Mouse (Mus musculus) ES-E14 (cell line): ENCODE results near the gene Kif5c. TPM values are rescaled to one million over a fixed set of nuclear protein-coding genes. Genes with fewer than 3 reads are reported as not detected.

Experiments used
- DNase-seq: peaks from one replicate; pipeline ENCODE4 v3.0.0-alpha.2; 2013; ENCODE audit warnings: low read depth, low spot score
- H3K27ac ChIP-seq: 2 replicates; pipeline ENCODE4 v1.5.1; 2012; ENCODE audit warnings: low read depth, mild to moderate bottlenecking, low read length, moderate library complexity, mixed read lengths; ENCODE audit not compliant: poor library complexity, insufficient read depth, severe bottlenecking
- H3K36me3 ChIP-seq: 2 replicates; pipeline ENCODE4 v1.6.1; 2012; ENCODE audit warnings: mild to moderate bottlenecking, low read length, moderate library complexity, mixed read lengths; ENCODE audit not compliant: control insufficient read depth, poor library complexity, insufficient read depth, severe bottlenecking
- H3K4me1 ChIP-seq, 2 experiments: fragments of 150-350 bp in 1 of 2; sonication (generic) in 1 of 2; 2 replicates each; pipeline ENCODE4 v1.6.1; 2012; ENCODE audit warnings: low read length in 2 of 2, mild to moderate bottlenecking in 1 of 2, mixed read lengths in 1 of 2; ENCODE audit not compliant: control insufficient read depth in 2 of 2, insufficient read depth in 2 of 2, poor library complexity in 1 of 2
- H3K4me3 ChIP-seq, 2 experiments: fragments of 150-350 bp in 1 of 2; sonication (generic) in 1 of 2; 2 replicates each; pipeline ENCODE4 v1.5.1; 2012; ENCODE audit warnings: low read length in 2 of 2, low read depth in 1 of 2, mild to moderate bottlenecking in 1 of 2, mixed read lengths in 1 of 2; ENCODE audit not compliant: insufficient read depth in 1 of 2, poor library complexity in 1 of 2, severe bottlenecking in 1 of 2
- H3K9ac ChIP-seq: 2 replicates; pipeline ENCODE4 v1.6.1; 2012; ENCODE audit warnings: low read depth, mild to moderate bottlenecking, low read length, mixed read lengths; ENCODE audit not compliant: poor library complexity, insufficient read depth, severe bottlenecking
- H3K9me3 ChIP-seq: fragments of 150-350 bp; sonication (generic); 2 replicates; pipeline ENCODE4 v1.6.1; 2012; ENCODE audit warnings: low read depth, mild to moderate bottlenecking, low read length; ENCODE audit not compliant: control insufficient read depth, insufficient read depth
- CHD2 ChIP-seq: IDR thresholded peaks from 2 replicates; pipeline ENCODE4 v1.6.1; 2014; ENCODE audit warnings: mild to moderate bottlenecking, low read depth, low read length, inconsistent platforms
- HCFC1 ChIP-seq: IDR thresholded peaks from 2 replicates; pipeline ENCODE4 v1.6.1; 2012; ENCODE audit warnings: low read length, inconsistent platforms, borderline replicate concordance; ENCODE audit not compliant: insufficient read depth
- MAFK ChIP-seq: IDR thresholded peaks from 2 replicates; pipeline ENCODE4 v1.6.1; 2014; ENCODE audit warnings: mild to moderate bottlenecking, low read depth, low read length, inconsistent platforms; ENCODE audit not compliant: insufficient read depth
- ZC3H11A ChIP-seq: IDR thresholded peaks from 2 replicates; pipeline ENCODE4 v1.6.1; 2012; ENCODE audit warnings: low read depth, mild to moderate bottlenecking, inconsistent platforms, low read length, borderline replicate concordance
- ZNF384 ChIP-seq: IDR thresholded peaks from 2 replicates; pipeline ENCODE4 v1.6.1; 2012; ENCODE audit warnings: low read depth, low read length, inconsistent platforms
- in situ Hi-C, 2 experiments: fragments of 600-800 bp; cut with MboI; formaldehyde crosslinking; loops; one replicate each; pipeline ENCODE4 v1.15.1; 2025; ENCODE audit warnings: low sequenced_read_pairs in 2 of 2, inconsistent platforms in 1 of 2; ENCODE audit not compliant: unreplicated experiment in 2 of 2
- total RNA-seq: library from RNA; depleted of rRNA; stranded (reverse); fragments of 300-350 nt; gene quantifications from 2 replicates; pipeline ENCODE4 v1.2.3, GENCODE M21; 2012

The Kif5c gene
- total RNA-seq, 1 experiment: 34.2 TPM

- no peaks in the 10 kb centered on the region for H3K9me3 ChIP-seq
- H3K4me1 ChIP-seq: no peaks in the 10 kb centered on the region
- in situ Hi-C loops: no loop called here
- no peak overlapping the region for H3K27ac ChIP-seq
- no peak for TF ChIP-seq ZC3H11A
- no peak for TF ChIP-seq ZNF384
- TF ChIP-seq HCFC1: no peak
- TF ChIP-seq CHD2: no peak
- TF ChIP-seq MAFK: no peak
- no peaks in the 10 kb centered on the region; the same call in 1 of the 2 replicates for H3K36me3 ChIP-seq
- H3K9ac ChIP-seq: no peak overlapping the region
- H3K4me3 ChIP-seq: no peak overlapping the region
- no peak for DNase-seq
Measured at GRCm38 (mm10) chr2:49751544-49752210, 132.6 kb downstream of the Kif5c start.

- H3K4me1 ChIP-seq: no peaks in the 10 kb centered on the region
- no peak overlapping the region for H3K9ac ChIP-seq
- no peaks in the 10 kb centered on the region; the same call in 1 of the 2 replicates for H3K36me3 ChIP-seq
- H3K4me3 ChIP-seq: no peak overlapping the region
- in situ Hi-C loops: no loop called here
- H3K27ac ChIP-seq: no peak overlapping the region
- no peaks in the 10 kb centered on the region for H3K9me3 ChIP-seq
- no peak for DNase-seq
- no peak for TF ChIP-seq ZC3H11A
- no peak for TF ChIP-seq HCFC1
- TF ChIP-seq ZNF384: no peak
- no peak for TF ChIP-seq MAFK
- no peak for TF ChIP-seq CHD2
Measured at GRCm38 (mm10) chr2:49752211-49752607, 133.1 kb downstream of the Kif5c start.

GRCm38 (mm10) chr2:49753062-49753461 lies 134.0 kb downstream of the Kif5c start:
- no peaks in the 10 kb centered on the region for H3K4me1 ChIP-seq
- no peaks in the 10 kb centered on the region; the same call in 1 of the 2 replicates for H3K36me3 ChIP-seq
- no peak overlapping the region for H3K4me3 ChIP-seq
- no peak for DNase-seq
- no peak overlapping the region for H3K9ac ChIP-seq
- in situ Hi-C loops: no loop called here
- no peaks in the 10 kb centered on the region for H3K9me3 ChIP-seq
- no peak for TF ChIP-seq HCFC1
- TF ChIP-seq ZNF384: no peak
- no peak for TF ChIP-seq ZC3H11A
- no peak for TF ChIP-seq CHD2
- H3K27ac ChIP-seq: no peak overlapping the region

GRCm38 (mm10) chr2:49755054-49755453 lies 136.0 kb downstream of the Kif5c start:
- Histone ChIP-seq H3K27ac (no peak overlapping the region), H3K36me3 (no peaks in the 10 kb centered on the region; the same call in 1 of the 2 replicates), H3K9me3 (no peaks in the 10 kb centered on the region), H3K4me3 (no peak overlapping the region), H3K4me1 (no peaks in the 10 kb centered on the region), H3K9ac (no peak overlapping the region)
- no peak for DNase-seq
- in situ Hi-C loops: no loop called here
- no peak for TF ChIP-seq ZC3H11A
- TF ChIP-seq MAFK: no peak
- no peak for TF ChIP-seq CHD2
- TF ChIP-seq HCFC1: no peak
- TF ChIP-seq ZNF384: no peak

- no peaks in the 10 kb centered on the region for H3K9me3 ChIP-seq
- H3K4me1 ChIP-seq: no peaks in the 10 kb centered on the region
- no peak overlapping the region for H3K27ac ChIP-seq
- H3K4me3 ChIP-seq: no peak overlapping the region
- no peaks in the 10 kb centered on the region; the same call in 1 of the 2 replicates for H3K36me3 ChIP-seq
- in situ Hi-C loops: no loop called here
- TF ChIP-seq CHD2 (no peak), HCFC1 (no peak), ZC3H11A (no peak), ZNF384 (no peak), MAFK (no peak)
- no peak overlapping the region for H3K9ac ChIP-seq
- no peak for DNase-seq
Measured at GRCm38 (mm10) chr2:49757616-49758015, 138.5 kb downstream of the Kif5c start.
